Mouse (Mus musculus) large intestine, adult 2 months (tissue): Measurements from ENCODE around the gene Phactr2. TPM values are rescaled to one million over a fixed set of nuclear protein-coding genes. Genes with fewer than 3 reads are reported as not detected.
A peak's percentile ranks its signal among the peaks of the same experiment; 100 is the strongest.

ENCODE experiments used
- DNase-seq: peaks from one replicate; pipeline ENCODE4 v3.0.0-alpha.2; 2012; ENCODE audit warnings: low read depth, low spot score
- WGBS: fragments of 180-500 bp; shearing (Covaris S2); methylation state at CpG from one replicate; pipeline ENCODE4 v1.1.7; 2018; 5-methylcytosine and 5-hydroxymethylcytosine counted together
- polyA plus RNA-seq: library from polyadenylated mRNA; depleted of rRNA; stranded (reverse); fragments of >200 nt; gene quantifications from 2 replicates; pipeline ENCODE4 v1.2.3, GENCODE M21; 2012

Gene Phactr2
- polyA plus RNA-seq, 1 experiment, result 3.7 TPM

GRCm38 (mm10) chr10:13453200-13453990 is 20.8 kb downstream of the Phactr2 start:
- no peak for DNase-seq
- WGBS, result 34% methylated on average over 13 of the region's 13 CpGs

DNA sequence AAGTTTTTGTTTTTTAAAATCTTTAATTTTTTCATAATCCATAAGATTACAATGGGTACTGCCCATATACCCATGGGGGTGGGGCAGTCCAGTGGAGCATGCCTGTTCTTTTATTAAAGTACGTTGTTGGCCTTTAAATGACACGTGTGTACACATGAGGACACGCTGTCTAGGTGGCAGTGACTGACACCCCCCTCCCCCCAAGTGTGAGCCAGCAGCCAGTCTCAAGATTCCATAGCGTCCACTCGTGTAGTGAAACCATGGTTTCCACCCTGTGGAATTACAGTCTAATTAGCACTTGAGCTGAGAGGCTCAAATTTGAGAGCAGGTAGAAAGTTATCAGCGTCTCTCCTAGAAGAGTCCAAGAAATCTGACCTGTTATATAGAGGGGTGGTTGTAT is 22.6 kb downstream of the Phactr2 start:
- WGBS, result 91% methylated on average over 6 of the region's 6 CpGs
- no peak for DNase-seq

GRCm38 (mm10) chr10:13448283-13449045 is 25.7 kb downstream of the Phactr2 start:
- no peak for DNase-seq
- WGBS, result 75% methylated on average over 7 of the region's 7 CpGs

- peak; percentile 85 for DNase-seq
- WGBS, result 19% methylated on average over 3 of the region's 3 CpGs
Observed at GRCm38 (mm10) chr10:13446791-13447249, 27.4 kb downstream of the Phactr2 start.

DNA sequence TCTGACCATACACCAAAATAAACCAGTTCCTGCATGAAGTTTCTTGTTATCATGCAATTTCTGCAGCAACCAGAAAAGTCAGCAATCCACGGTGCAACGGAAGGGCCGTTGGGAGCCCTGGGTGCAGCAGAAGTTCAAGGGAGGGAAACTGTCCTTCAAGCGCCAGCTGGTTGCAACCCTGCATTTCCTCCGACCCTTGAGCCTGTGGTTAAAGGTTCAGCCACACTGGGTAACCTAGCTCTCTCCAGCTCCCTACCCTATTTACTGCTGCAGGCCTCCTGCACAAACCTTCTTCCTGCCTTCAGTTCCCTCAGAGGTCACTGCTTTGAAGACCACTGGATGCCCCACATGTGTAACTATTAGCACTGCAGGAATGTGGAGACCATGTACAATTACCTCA is 30.0 kb downstream of the Phactr2 start:
- WGBS, result 68% methylated on average over 5 of the region's 5 CpGs
- DNase-seq, result no peak

DNA sequence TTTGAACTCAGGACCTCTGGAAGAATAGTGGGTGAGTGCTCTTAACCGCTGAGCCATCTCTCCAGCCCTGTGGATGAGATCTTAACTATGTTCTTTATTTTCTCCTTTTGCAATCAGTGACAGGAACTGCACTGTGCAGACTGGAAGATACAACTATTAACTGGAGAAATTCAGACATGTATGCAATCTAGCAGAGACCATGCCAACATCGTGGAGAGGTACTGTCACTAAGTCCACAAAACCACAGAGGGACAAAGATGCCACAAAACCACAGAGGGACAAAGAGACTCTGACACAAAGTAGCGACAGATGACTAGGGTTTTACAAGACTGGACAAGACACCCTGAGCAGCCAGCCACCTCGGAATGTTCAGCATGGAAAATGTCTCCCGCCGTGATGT is 30.6 kb downstream of the Phactr2 start:
- 87% methylated on average over 6 of the region's 6 CpGs for WGBS
- no peak for DNase-seq

GRCm38 (mm10) chr10:13440292-13440691 is 33.9 kb downstream of the Phactr2 start:
- DNase-seq, result no peak

DNA sequence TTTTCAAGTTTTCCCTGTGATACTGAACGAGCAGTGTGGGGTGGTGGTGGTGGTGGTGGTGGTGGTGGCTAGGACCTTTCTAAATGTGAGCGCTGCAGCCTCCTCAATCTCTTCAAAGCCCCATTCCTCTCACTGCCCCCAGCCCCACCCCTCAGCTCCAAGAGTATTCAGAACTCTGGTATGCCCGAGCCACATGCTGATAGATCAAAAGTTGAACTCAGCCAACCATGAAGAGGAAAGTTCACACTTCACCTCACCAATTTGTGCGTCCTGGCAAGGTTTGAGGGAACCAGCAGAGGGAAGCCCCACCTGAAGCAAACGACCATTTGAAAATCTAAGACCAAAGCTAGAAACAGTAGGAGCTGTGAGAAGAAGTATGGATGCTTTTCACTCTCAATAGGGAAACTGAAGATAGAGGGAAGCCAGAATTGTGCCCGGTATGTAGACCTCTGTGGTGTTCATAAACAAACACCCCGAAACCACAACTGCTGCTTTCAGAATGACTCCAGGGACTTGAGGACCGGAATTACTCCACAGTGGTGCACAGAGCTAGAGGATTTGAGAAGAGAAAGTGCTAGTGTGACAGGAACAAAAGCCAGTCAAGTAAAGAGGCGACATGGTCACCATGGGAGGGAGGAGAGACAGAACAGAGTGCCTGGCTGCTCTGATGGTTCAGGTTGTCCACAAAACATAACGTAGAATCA is 35.9 kb downstream of the Phactr2 start:
- 68% methylated on average over 10 of the region's 10 CpGs for WGBS
- DNase-seq, result no peak

More at GRCm38 (mm10) chr10:13440292-13440691, 33.9 kb downstream of the Phactr2 start:
- 62% methylated on average over 4 of the region's 4 CpGs for WGBS

GRCm38 (mm10) chr10:13437011-13437410 is 37.2 kb downstream of the Phactr2 start:
- DNase-seq, result no peak
- 91% methylated on average over 9 of the region's 9 CpGs for WGBS

DNA sequence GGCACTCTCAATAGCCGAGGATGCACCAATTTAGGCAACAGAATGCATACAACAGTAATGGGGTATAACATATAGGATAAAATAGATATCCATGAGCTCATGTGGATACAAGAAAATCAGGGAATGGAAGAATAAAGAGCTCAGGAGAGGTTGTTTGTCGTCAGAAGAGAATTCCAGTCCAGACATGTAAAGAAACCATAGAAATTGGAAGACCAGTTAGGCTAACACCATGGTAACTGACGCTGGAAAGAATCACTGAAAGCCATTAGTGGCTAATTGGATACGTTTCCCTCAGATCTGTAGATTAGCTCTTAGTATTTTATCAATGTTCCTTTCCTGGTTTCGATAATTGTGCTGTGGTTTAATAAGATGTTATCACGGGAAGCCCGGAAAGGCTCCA is 41.2 kb downstream of the Phactr2 start:
- 81% methylated on average over 7 of the region's 7 CpGs for WGBS
- no peak for DNase-seq

DNA sequence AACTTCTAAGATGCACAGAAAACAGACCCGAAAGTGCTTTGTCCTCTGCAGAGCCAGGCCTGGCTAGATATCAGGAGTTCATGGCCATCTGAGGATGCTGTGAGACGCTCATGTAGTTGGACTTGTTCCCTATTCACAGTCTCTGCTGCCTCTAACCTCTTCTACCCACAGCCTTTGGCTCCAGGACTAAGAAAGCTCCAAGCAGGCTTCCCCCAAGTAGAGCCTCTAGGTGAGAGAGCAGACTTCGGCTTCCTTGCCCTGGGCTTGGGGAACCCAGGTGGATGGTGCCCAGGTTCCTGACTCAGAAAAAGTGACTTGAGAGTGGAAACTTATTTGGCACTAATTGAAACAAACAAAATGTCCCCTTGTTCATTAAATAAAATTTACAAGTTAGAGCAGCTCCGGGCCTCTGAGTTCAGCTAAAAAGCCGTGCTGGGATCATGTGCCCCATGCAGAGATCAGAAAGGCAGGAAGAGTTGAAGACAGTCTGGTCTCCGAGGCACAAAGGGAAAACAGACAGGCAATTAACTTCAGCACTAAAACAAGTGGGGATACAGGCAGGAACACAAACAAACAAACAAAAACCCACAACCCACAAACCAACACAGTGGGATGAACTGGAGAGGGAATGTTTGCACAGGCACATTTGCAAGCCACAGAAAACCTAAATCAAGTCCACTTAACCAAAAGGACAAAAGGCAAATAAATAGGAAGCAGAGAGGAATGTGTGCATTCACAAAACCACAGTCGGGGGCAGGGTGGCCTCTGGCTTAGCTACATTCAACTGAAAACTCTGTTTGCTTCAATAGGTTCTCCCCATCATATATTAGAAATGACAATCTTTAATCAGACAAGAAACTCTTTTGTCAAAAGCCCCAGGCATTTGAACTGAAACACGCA is 42.3 kb downstream of the Phactr2 start:
- WGBS, result 63% methylated on average over 8 of the region's 8 CpGs
- DNase-seq, result no peak

- DNase-seq, result peak; percentile 22
- 18% methylated on average over 5 of the region's 5 CpGs for WGBS
Observed at GRCm38 (mm10) chr10:13429766-13430165, 44.4 kb downstream of the Phactr2 start.

DNA sequence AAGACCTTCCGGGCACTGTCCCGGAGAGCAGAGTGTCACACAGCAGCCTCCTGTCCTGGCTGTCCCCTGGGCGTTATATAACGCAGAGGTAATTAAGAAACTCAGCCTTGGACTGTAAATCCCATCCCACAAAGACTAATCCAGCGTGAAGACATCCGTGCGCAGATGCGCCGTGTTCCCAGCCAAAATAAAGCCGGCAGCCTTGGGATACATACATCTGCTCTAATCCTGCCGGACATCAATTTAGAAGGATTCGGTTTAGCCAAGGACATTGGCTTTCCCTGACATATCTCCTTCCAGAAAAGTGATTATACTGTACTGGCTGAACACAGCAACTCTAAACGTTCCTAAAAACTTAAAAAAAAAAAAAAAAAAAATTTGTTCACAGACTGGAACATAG is 45.0 kb downstream of the Phactr2 start:
- WGBS, result 74% methylated on average over 13 of the region's 13 CpGs
- DNase-seq, result no peak

- DNase-seq, result no peak
- 93% methylated on average over 7 of the region's 7 CpGs for WGBS
Observed at GRCm38 (mm10) chr10:13428536-13428935, 45.7 kb downstream of the Phactr2 start.

DNA sequence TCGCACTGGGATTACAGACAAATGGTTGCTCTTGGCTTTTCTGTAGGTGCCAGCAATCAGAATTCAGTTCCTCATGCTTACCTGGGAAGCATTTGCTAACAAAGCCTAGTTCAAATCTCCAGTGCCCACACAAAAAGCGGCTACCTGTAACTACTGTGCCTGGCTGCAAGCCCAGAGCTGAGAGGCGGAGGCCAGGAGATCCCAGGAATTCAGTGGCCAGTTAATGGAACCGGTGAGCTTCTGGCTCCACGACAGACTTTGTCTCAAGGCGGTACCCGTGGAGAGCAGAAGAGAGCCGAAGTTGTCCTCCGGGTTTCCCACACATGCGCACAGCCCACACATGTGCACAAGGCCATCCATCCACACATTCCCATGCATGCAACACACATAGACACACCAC is 46.6 kb downstream of the Phactr2 start:
- no peak for DNase-seq
- 41% methylated on average over 10 of the region's 10 CpGs for WGBS

- 90% methylated on average over 9 of the region's 9 CpGs for WGBS
- no peak for DNase-seq
Observed at GRCm38 (mm10) chr10:13425198-13425597, 49.0 kb downstream of the Phactr2 start.

GRCm38 (mm10) chr10:13424508-13424907 is 49.7 kb downstream of the Phactr2 start:
- DNase-seq, result no peak
- 53% methylated on average over 17 of the region's 17 CpGs for WGBS

- WGBS, result 88% methylated on average over 10 of the region's 10 CpGs
- DNase-seq, result no peak
Observed at GRCm38 (mm10) chr10:13424015-13424414, 50.2 kb downstream of the Phactr2 start.

DNA sequence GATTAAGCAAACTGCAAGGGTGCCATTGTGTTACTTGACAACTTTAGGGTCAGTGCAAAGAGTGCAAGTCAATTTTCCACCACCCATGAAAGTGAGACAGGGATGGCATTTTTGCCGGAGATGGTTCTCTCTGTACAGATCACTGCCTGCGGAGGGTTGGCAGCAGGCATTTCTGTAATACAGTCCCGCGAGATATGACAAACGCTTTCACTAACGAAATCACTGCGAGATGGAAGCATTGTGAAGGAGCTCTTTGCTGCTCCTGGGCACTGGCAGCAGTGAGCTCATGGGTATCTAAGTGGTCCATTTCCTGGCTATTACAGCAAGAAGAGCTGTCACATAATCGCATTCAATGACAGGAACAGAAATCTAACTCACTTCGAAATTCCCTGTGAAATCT is 52.1 kb downstream of the Phactr2 start:
- 89% methylated on average over 9 of the region's 9 CpGs for WGBS
- no peak for DNase-seq
